Mouse (Mus musculus): ENCODE data around the gene Zfp683.

DNA sequence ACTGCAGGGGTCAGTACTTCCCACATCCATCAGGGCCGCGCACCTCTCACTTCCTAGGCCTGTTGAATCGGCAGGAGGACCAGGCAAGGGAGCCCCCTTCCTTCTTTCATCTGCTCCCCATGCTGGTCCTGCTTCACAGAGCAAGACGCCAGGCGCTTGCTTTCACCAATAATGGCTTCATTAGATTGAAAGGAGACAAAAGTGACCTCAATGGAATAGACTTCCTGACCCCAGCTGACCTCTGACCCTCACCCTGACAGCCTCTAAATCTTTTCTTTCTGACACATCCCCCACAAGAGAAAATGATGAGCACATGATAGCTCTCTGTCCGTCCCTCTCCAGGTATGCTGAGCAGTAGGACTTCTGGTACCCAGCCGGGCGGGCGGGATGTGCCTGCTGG, 27.8 kb upstream of the Zfp683 start:
- TF ChIP-seq CTCF (IDR thresholded peaks at IDR 0.05; ENCODE audit: borderline replicate concordance, insufficient read depth, low read depth, low read length) (no peak), POLR2A (IDR thresholded peaks at IDR 0.05; ENCODE audit: borderline replicate concordance, insufficient read depth, low read length) (no peak)
